Mouse (Mus musculus): ENCODE data around the gene Ppp1cb.

DNA sequence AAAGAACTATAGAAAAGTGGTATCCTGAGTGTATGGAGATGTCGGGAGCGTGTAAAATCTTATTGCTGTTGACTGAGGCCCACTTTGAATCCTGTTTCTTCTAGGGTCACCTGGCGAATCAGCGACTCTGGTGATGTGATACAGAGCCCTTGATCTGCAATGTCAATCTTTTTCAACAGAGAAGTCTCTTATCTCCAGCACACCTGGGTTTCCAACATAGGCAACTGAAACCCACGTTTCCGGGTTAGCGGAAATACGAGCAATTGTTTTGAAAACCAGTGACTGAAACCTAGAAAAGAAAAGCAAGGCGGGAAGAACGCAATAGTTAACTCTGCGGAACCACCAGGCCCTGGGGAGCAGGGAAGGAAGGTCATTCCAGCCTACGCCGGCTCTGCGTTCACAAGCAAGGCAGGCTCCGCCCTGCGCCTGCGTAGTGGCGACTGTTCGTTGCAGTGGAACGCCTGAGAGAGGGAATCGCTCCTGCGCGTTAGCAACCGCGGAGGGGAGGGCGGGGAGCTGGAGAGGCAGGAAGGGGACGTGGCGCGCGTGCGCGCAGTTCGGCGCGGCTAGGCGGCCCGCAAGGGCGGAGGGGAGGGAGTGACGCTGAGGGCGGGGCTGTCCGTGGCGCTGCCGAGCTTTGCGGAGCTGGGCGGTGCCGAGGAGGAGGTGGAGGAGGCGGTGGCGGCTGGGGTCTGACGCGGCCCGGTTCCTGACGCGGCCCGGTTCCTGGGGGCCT is at the start of gene Ppp1cb:
- TF ChIP-seq CTCF (IDR thresholded peaks at IDR 0.05; ENCODE audit: low read depth) (no peak), EP300 (IDR thresholded peaks at IDR 0.05; ENCODE audit: low read depth) (no peak)
